Mouse (Mus musculus) large intestine, adult 2 months (tissue): Measurements from ENCODE around the gene Tas2r135. TPM values are rescaled to one million over a fixed set of nuclear protein-coding genes. Genes with fewer than 3 reads are reported as not detected.

Experiments used
- DNase-seq: peaks from one replicate; pipeline ENCODE4 v3.0.0-alpha.2; 2012; ENCODE audit warnings: low read depth, low spot score
- WGBS: fragments of 180-500 bp; shearing (Covaris S2); methylation state at CpG from one replicate; pipeline ENCODE4 v1.1.7; 2018; 5-methylcytosine and 5-hydroxymethylcytosine counted together
- polyA plus RNA-seq: library from polyadenylated mRNA; depleted of rRNA; stranded (reverse); fragments of >200 nt; gene quantifications from 2 replicates; pipeline ENCODE4 v1.2.3, GENCODE M21; 2012; rRNA removed

The Tas2r135 gene
- polyA plus RNA-seq, 1 experiment, result not detected

GRCm38 (mm10) chr6:42419443-42419842 is 14.2 kb downstream of the Tas2r135 start:
- WGBS, result 69% methylated on average over 2 of the region's 2 CpGs
- DNase-seq, result no peak

GRCm38 (mm10) chr6:42421439-42421838 is 16.2 kb downstream of the Tas2r135 start:
- WGBS, result 41% methylated on average over 2 of the region's 2 CpGs
- DNase-seq, result no peak

GRCm38 (mm10) chr6:42424472-42424871 is 19.2 kb downstream of the Tas2r135 start:
- WGBS, result 89% methylated on average over 3 of the region's 3 CpGs
- no peak for DNase-seq

GRCm38 (mm10) chr6:42426337-42426736 is 21.1 kb downstream of the Tas2r135 start:
- 80% methylated on average over 4 of the region's 4 CpGs for WGBS

GRCm38 (mm10) chr6:42433554-42433953 is 28.3 kb downstream of the Tas2r135 start:
- no peak for DNase-seq
- 47% methylated on average over 2 of the region's 2 CpGs for WGBS

More at GRCm38 (mm10) chr6:42426337-42426736, 21.1 kb downstream of the Tas2r135 start:
- no peak for DNase-seq

GRCm38 (mm10) chr6:42434446-42434845 is 29.2 kb downstream of the Tas2r135 start, which contains the start of gene Tas2r126:
TSS of gene Tas2r126 (plus strand) at chr6:42434535.
- no peak for DNase-seq
- 71% methylated on average over 6 of the region's 6 CpGs for WGBS

- DNase-seq, result no peak
- WGBS, result 59% methylated on average over 2 of the region's 2 CpGs
Observed at GRCm38 (mm10) chr6:42435490-42435889, 30.3 kb downstream of the Tas2r135 start.

- 62% methylated on average over 2 of the region's 2 CpGs for WGBS
Observed at GRCm38 (mm10) chr6:42441395-42441794, 36.2 kb downstream of the Tas2r135 start.

GRCm38 (mm10) chr6:42444491-42444890 is 39.3 kb downstream of the Tas2r135 start:
- WGBS, result 69% methylated on average over 2 of the region's 2 CpGs
- DNase-seq, result no peak

More at GRCm38 (mm10) chr6:42441395-42441794, 36.2 kb downstream of the Tas2r135 start:
- no peak for DNase-seq

- WGBS, result 68% methylated on average over 2 of the region's 2 CpGs
- no peak for DNase-seq
Observed at GRCm38 (mm10) chr6:42447381-42447780, 42.1 kb downstream of the Tas2r135 start.

Other genes starting within 250 kb of the Tas2r135 start
- gene Tas2r144, start 190.1 kb upstream of the Tas2r135 start, polyA plus RNA-seq, result not detected in 2 replicates
- 20.4 and 36.1 TPM in 2 replicates for gene Gstk1, start 159.5 kb upstream of the Tas2r135 start, polyA plus RNA-seq
- gene Tmem139, start 143.5 kb upstream of the Tas2r135 start, polyA plus RNA-seq, result 20.6 and 34.9 TPM in 2 replicates
- gene Casp2, start 140.4 kb upstream of the Tas2r135 start, polyA plus RNA-seq, result 26.2 and 47.8 TPM in 2 replicates
- 0.31 and 0.51 TPM in 2 replicates for gene Clcn1, start 118.7 kb upstream of the Tas2r135 start, polyA plus RNA-seq
- 0.18 and 0.27 TPM in 2 replicates for gene Fam131b, start 80.8 kb upstream of the Tas2r135 start, polyA plus RNA-seq
- gene Zyx, start 55.8 kb upstream of the Tas2r135 start, polyA plus RNA-seq, result 109 and 128 TPM in 2 replicates
- gene Epha1, start 32.2 kb upstream of the Tas2r135 start, polyA plus RNA-seq, result 26.0 and 55.4 TPM in 2 replicates
- gene Tas2r143, start 5.2 kb upstream of the Tas2r135 start, polyA plus RNA-seq, result 0.10 TPM in 1 of 2 replicates, not detected in the other
- not detected in 2 replicates for gene Tas2r126, start 29.1 kb downstream of the Tas2r135 start, polyA plus RNA-seq
- gene Olfr458, start 59.8 kb downstream of the Tas2r135 start, polyA plus RNA-seq, result not detected in 2 replicates
- not detected in 2 replicates for gene Olfr457, start 70.9 kb downstream of the Tas2r135 start, polyA plus RNA-seq
- not detected in 2 replicates for gene Olfr456, start 81.8 kb downstream of the Tas2r135 start, polyA plus RNA-seq
- not detected in 2 replicates for gene Olfr455, start 142.2 kb downstream of the Tas2r135 start, polyA plus RNA-seq
- gene Tcaf3, start 192.3 kb downstream of the Tas2r135 start, polyA plus RNA-seq, result not detected in 2 replicates
- gene Tcaf2, start 239.8 kb downstream of the Tas2r135 start, polyA plus RNA-seq, result 1.2 and 2.8 TPM in 2 replicates